Mouse (Mus musculus) midbrain, postnatal 0 days (tissue): ENCODE measurements around the gene Cib4. TPM values are rescaled to one million over a fixed set of nuclear protein-coding genes. Genes with fewer than 3 reads are reported as not detected.

Source experiments
- ATAC-seq: fragments of 200-750 bp; cut with Nextera tagmentation; 2 replicates; pipeline ENCODE4 v1.8.0; 2017; ENCODE audit warnings: moderate number of reproducible peaks, mild to moderate bottlenecking, moderate TSS enrichment, moderate library complexity; ENCODE audit not compliant: low FRiP score
- DNase-seq: peaks from one replicate; pipeline ENCODE4 v3.0.0-alpha.2; 2015; ENCODE audit warnings: low spot score
- H3K27ac ChIP-seq: fragments of 300-500 bp; sonication (generic); 2 replicates; pipeline ENCODE4 v1.5.1; 2014; ENCODE audit warnings: low read depth, mild to moderate bottlenecking, low read length, mixed read lengths
- H3K27me3 ChIP-seq: fragments of 300-500 bp; sonication (generic); 2 replicates; pipeline ENCODE4 v1.6.1; 2014; ENCODE audit warnings: low read length, control low read depth, mixed read lengths; ENCODE audit not compliant: insufficient read depth
- H3K36me3 ChIP-seq: fragments of 300-500 bp; sonication (generic); 2 replicates; pipeline ENCODE4 v1.6.1; 2014; ENCODE audit warnings: low read length, control low read depth, mixed read lengths; ENCODE audit not compliant: insufficient read depth
- H3K4me1 ChIP-seq: fragments of 300-500 bp; sonication (generic); 2 replicates; pipeline ENCODE4 v1.6.1; 2014; ENCODE audit warnings: mild to moderate bottlenecking, control low read depth, antibody characterized with exemption, low read length, mixed read lengths; ENCODE audit not compliant: insufficient read depth
- H3K4me2 ChIP-seq: fragments of 300-500 bp; sonication (generic); 2 replicates; pipeline ENCODE4 v1.6.1; 2014; ENCODE audit warnings: low read depth, mild to moderate bottlenecking, low read length, mixed read lengths; ENCODE audit not compliant: poor library complexity, severe bottlenecking
- H3K4me3 ChIP-seq: fragments of 300-500 bp; sonication (generic); 2 replicates; pipeline ENCODE4 v1.5.1; 2014; ENCODE audit warnings: low read depth, mild to moderate bottlenecking, low read length, moderate library complexity
- H3K9ac ChIP-seq: fragments of 300-500 bp; sonication (generic); replicated peaks from 2 replicates; pipeline ENCODE4 v1.6.1; 2014; ENCODE audit warnings: mild to moderate bottlenecking, low read length, moderate library complexity, mixed read lengths; ENCODE audit not compliant: poor library complexity, severe bottlenecking
- H3K9me3 ChIP-seq: fragments of 300-500 bp; sonication (generic); 2 replicates; pipeline ENCODE4 v1.6.1; 2016; ENCODE audit warnings: low read length, control low read depth
- CTCF ChIP-seq: IDR thresholded peaks from 2 replicates; pipeline ENCODE4 v1.5.1; 2016; ENCODE audit warnings: antibody characterized with exemption, mild to moderate bottlenecking
- WGBS: fragments of 180-500 bp; shearing (Covaris S2); extraction: QIAGEN DNeasy Blood & Tissue Kit; methylation state at CpG from one replicate; pipeline ENCODE4 v1.1.7; 2014; 5-methylcytosine and 5-hydroxymethylcytosine counted together
- polyA plus RNA-seq: library from polyadenylated mRNA; unstranded; fragments of >200 nt; fragmentation: Nextera tagmentation; extraction: Ambion mirVana; gene quantifications from 2 replicates; pipeline ENCODE4 v1.2.1, GENCODE M21; 2015
- total RNA-seq: library from RNA; depleted of rRNA; stranded (reverse); fragments of >200 nt; gene quantifications from 2 replicates; pipeline ENCODE4 v1.2.3, GENCODE M21; 2014

The Cib4 gene
- total and polyA plus RNA-seq, 2 experiments from 2014 or later: not detected

GRCm38 (mm10) chr5:30591205-30591731, 45.6 kb upstream of the Cib4 start:
- Histone ChIP-seq H3K9ac (no peak overlapping the region), H3K9me3 (no peaks in the 10 kb centered on the region), H3K4me1 (peaks cover 9% of the 10 kb centered on the region), H3K4me2 (no peak overlapping the region), H3K27ac (no peak overlapping the region), H3K4me3 (no peak overlapping the region), H3K27me3 (no peaks in the 10 kb centered on the region), H3K36me3 (no peaks in the 10 kb centered on the region)
- TF ChIP-seq CTCF: no peak
- DNase-seq: peak; percentile 69
- 50% methylated on average over 5 of the region's 5 CpGs for WGBS
- no peak for ATAC-seq

GRCm38 (mm10) chr5:30590231-30590630, 44.6 kb upstream of the Cib4 start:
- no peaks in the 10 kb centered on the region for H3K9me3 ChIP-seq
- no peaks in the 10 kb centered on the region for H3K27me3 ChIP-seq
- no peak for DNase-seq
- H3K4me3 ChIP-seq: no peak overlapping the region
- no peak for TF ChIP-seq CTCF
- no peaks in the 10 kb centered on the region for H3K36me3 ChIP-seq
- H3K4me1 ChIP-seq: peaks cover 9% of the 10 kb centered on the region
- no peak overlapping the region for H3K27ac ChIP-seq
- 68% methylated on average over 5 of the region's 5 CpGs for WGBS
- no peak overlapping the region for H3K4me2 ChIP-seq
- no peak overlapping the region for H3K9ac ChIP-seq
- ATAC-seq: no peak

DNA sequence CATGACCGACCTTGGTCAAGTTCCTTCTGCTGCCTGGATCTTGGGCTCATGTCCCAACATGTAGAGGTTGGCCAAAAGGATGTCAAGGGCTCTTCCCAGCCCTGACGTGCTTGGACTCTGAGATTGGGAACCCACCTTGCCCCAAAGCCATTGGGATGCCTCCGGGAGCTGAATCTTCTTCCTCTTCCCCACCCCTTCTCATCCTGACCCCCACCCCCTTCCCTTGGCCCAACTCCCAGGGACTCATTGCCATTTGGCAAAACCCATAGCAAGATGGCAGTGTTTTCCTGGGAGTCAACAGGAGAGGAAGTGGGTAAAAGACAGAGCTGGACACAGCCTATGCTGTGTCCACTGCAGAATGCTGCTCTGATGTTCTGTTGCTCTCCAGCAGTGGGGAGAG, 43.9 kb upstream of the Cib4 start:
- Histone ChIP-seq H3K4me3 (peak overlapping the region; percentile 79; the same call in 1 of the 2 replicates), H3K4me2 (peak overlapping the region; percentile 97), H3K9ac (peak overlapping the region; percentile 85; the same call in 1 of the 2 replicates), H3K27me3 (no peaks in the 10 kb centered on the region), H3K9me3 (no peaks in the 10 kb centered on the region), H3K36me3 (no peaks in the 10 kb centered on the region), H3K4me1 (peaks cover 9% of the 10 kb centered on the region), H3K27ac (no peak overlapping the region)
- no peak for ATAC-seq
- WGBS: 79% methylated on average over 3 of the region's 3 CpGs
- TF ChIP-seq CTCF: no peak
- DNase-seq: no peak

- DNase-seq: no peak
- WGBS: 40% methylated on average over 4 of the region's 4 CpGs
- Histone ChIP-seq H3K4me1 (peaks cover 9% of the 10 kb centered on the region), H3K36me3 (no peaks in the 10 kb centered on the region), H3K9ac (peak overlapping the region; percentile 85), H3K4me2 (peak overlapping the region; percentile 97), H3K4me3 (peak overlapping the region; percentile 79), H3K27ac (peak overlapping the region; percentile 60; the same call in 1 of the 2 replicates), H3K27me3 (no peaks in the 10 kb centered on the region), H3K9me3 (no peaks in the 10 kb centered on the region)
- ATAC-seq: no peak; the same call in 1 of the 2 replicates
- TF ChIP-seq CTCF: no peak
Observed at GRCm38 (mm10) chr5:30589069-30589468, 43.4 kb upstream of the Cib4 start.

GRCm38 (mm10) chr5:30588301-30588968, 42.8 kb upstream of the Cib4 start:
- Histone ChIP-seq H3K27ac (peak overlapping the region; percentile 60), H3K4me1 (peaks cover 9% of the 10 kb centered on the region), H3K9ac (peak overlapping the region; percentile 85), H3K4me2 (peak overlapping the region; percentile 97), H3K27me3 (no peaks in the 10 kb centered on the region), H3K4me3 (peak overlapping the region; percentile 79), H3K36me3 (no peaks in the 10 kb centered on the region), H3K9me3 (no peaks in the 10 kb centered on the region)
- TF ChIP-seq CTCF: no peak
- WGBS: under 1% methylated on average over 49 of the region's 70 CpGs
- DNase-seq: peak; percentile 54
- peak; percentile 59 for ATAC-seq

- Histone ChIP-seq H3K4me2 (peak within 1 kb of the TSS; percentile 97), H3K9me3 (no peaks in the 10 kb centered on the region), H3K4me1 (peaks cover 9% of the 10 kb centered on the region), H3K27me3 (no peaks in the 10 kb centered on the region), H3K4me3 (peak within 1 kb of the TSS; percentile 79), H3K9ac (peak within 1 kb of the TSS; percentile 85), H3K27ac (peak within 1 kb of the TSS; percentile 60), H3K36me3 (no peaks in the 10 kb centered on the region)
- peak; percentile 55 for ATAC-seq
- 2% methylated on average over 16 of the region's 54 CpGs for WGBS
- peak; percentile 42 for DNase-seq
- no peak for TF ChIP-seq CTCF
Observed at GRCm38 (mm10) chr5:30587681-30588300, 42.2 kb upstream of the Cib4 start, which contains the start of gene Kcnk3. Kcnk3 (plus strand) TSS chr5:30588170.
